Mouse (Mus musculus): Measurements from ENCODE around the gene Gm42906. TPM values are rescaled to one million over a fixed set of nuclear protein-coding genes. Genes with fewer than 3 reads are reported as not detected.

The Gm42906 gene
- total and polyA plus RNA-seq, 3 experiments = not detected

DNA sequence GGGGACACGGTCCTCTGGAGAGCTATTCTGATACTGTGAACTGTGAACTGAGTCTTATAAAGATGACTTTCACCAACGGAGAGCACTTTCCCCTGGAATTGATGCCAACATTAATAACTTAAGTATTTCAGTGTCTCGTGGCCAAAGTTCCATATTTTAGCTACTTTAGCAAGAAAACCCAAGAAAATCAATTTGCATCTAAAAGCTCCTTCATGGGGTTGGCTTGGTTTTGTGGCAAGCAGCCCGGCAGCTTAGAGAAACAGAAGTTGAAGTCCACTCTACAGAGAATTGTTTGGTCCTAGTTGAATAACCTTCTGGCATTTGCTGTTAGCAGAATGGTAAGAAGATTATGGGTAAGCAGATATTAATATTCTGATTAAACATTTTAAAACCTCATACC is 196.6 kb downstream of the Gm42906 start:
- Histone ChIP-seq H3K9ac (ENCODE audit: control insufficient read depth, low read depth, low read length, poor library complexity, severe bottlenecking) (no peak overlapping the region), H3K27ac (ENCODE audit: control insufficient read depth, low read depth, low read length) (no peak overlapping the region), H3K9me3 (replicated peaks; ENCODE audit: insufficient read depth, low read length) (no peaks in the 10 kb centered on the region), H3K4me3 (ENCODE audit: control insufficient read depth in 1 of 2, insufficient read depth in 1 of 2, low read depth in 2 of 2, low read length in 2 of 2) (no peak overlapping the region), H3K36me3 (ENCODE audit: control insufficient read depth in 1 of 2, insufficient read depth in 2 of 2, low read length in 2 of 2) (no peaks in the 10 kb centered on the region), H3K4me1 (ENCODE audit: control insufficient read depth in 1 of 2, insufficient read depth in 2 of 2, low read length in 2 of 2) (no peaks in the 10 kb centered on the region), H3K79me2 (ENCODE audit: control insufficient read depth, insufficient read depth, low read length, poor library complexity) (no peaks in the 10 kb centered on the region), H3K27me3 (ENCODE audit: control insufficient read depth in 1 of 2, insufficient read depth in 2 of 2, low read length in 2 of 2) (no peaks in the 10 kb centered on the region)
- no peak for DNase-seq (ENCODE audit: low read depth, low spot score)
- no peak for TF ChIP-seq USF1 (IDR thresholded peaks at IDR 0.05; ENCODE audit: low read depth, low read length)
- no peak for TF ChIP-seq UBTF (IDR thresholded peaks at IDR 0.05; ENCODE audit: borderline replicate concordance, insufficient read depth, low read depth, low read length)
- TF ChIP-seq BHLHE40 (IDR thresholded peaks at IDR 0.05; ENCODE audit: borderline replicate concordance, low read depth, low read length) = no peak
- TF ChIP-seq MXI1 (IDR thresholded peaks at IDR 0.05; ENCODE audit: low read depth, low read length) = no peak
- TF ChIP-seq RAD21 (IDR thresholded peaks at IDR 0.05; ENCODE audit: low read depth, low read length) = no peak
- TF ChIP-seq MAZ (IDR thresholded peaks at IDR 0.05; ENCODE audit: low read depth, low read length) = no peak
- no peak for TF ChIP-seq MYC (IDR thresholded peaks at IDR 0.05; ENCODE audit: low read depth, low read length)
- TF ChIP-seq ZC3H11A (IDR thresholded peaks at IDR 0.05; ENCODE audit: low read depth, low read length) = no peak
- TF ChIP-seq CHD2 (IDR thresholded peaks at IDR 0.05; ENCODE audit: low read length) = no peak
- no peak for TF ChIP-seq CHD1 (IDR thresholded peaks at IDR 0.05; ENCODE audit: low read depth, low read length)
- no peak for TF ChIP-seq RCOR1 (IDR thresholded peaks at IDR 0.05; ENCODE audit: low read depth, low read length)
- TF ChIP-seq MEF2A (IDR thresholded peaks at IDR 0.05; ENCODE audit: extremely low read depth, insufficient replicate concordance, low read depth, low read length, poor library complexity, severe bottlenecking) = no peak

GRCm38 (mm10) chr5:151230427-151230826 is 197.5 kb downstream of the Gm42906 start:
- Histone ChIP-seq H3K9ac (ENCODE audit: control insufficient read depth, low read depth, low read length, poor library complexity, severe bottlenecking) (no peak overlapping the region), H3K27ac (ENCODE audit: control insufficient read depth, low read depth, low read length) (no peak overlapping the region), H3K27me3 (ENCODE audit: control insufficient read depth in 1 of 2, insufficient read depth in 2 of 2, low read length in 2 of 2) (no peaks in the 10 kb centered on the region), H3K36me3 (ENCODE audit: control insufficient read depth in 1 of 2, insufficient read depth in 2 of 2, low read length in 2 of 2) (no peaks in the 10 kb centered on the region), H3K4me3 (ENCODE audit: control insufficient read depth in 1 of 2, insufficient read depth in 1 of 2, low read depth in 2 of 2, low read length in 2 of 2) (no peak overlapping the region), H3K79me2 (ENCODE audit: control insufficient read depth, insufficient read depth, low read length, poor library complexity) (no peaks in the 10 kb centered on the region), H3K9me3 (replicated peaks; ENCODE audit: insufficient read depth, low read length) (no peaks in the 10 kb centered on the region), H3K4me1 (ENCODE audit: control insufficient read depth in 1 of 2, insufficient read depth in 2 of 2, low read length in 2 of 2) (no peaks in the 10 kb centered on the region)
- no peak for TF ChIP-seq USF1 (IDR thresholded peaks at IDR 0.05; ENCODE audit: low read depth, low read length)
- no peak for TF ChIP-seq USF2 (IDR thresholded peaks at IDR 0.05; ENCODE audit: borderline replicate concordance in 1 of 2, insufficient read depth in 1 of 2, low read depth in 1 of 2, low read length in 2 of 2)
- TF ChIP-seq BHLHE40 (IDR thresholded peaks at IDR 0.05; ENCODE audit: borderline replicate concordance, low read depth, low read length) = no peak
- no peak for TF ChIP-seq TCF12 (IDR thresholded peaks at IDR 0.05; ENCODE audit: low read depth, low read length)
- no peak for TF ChIP-seq RCOR1 (IDR thresholded peaks at IDR 0.05; ENCODE audit: low read depth, low read length)
- no peak for TF ChIP-seq GATA1 (IDR thresholded peaks at IDR 0.05; ENCODE audit: low read depth, low read length)
- TF ChIP-seq ZMIZ1 (IDR thresholded peaks at IDR 0.05; ENCODE audit: low read depth, low read length) = no peak
- no peak for TF ChIP-seq UBTF (IDR thresholded peaks at IDR 0.05; ENCODE audit: borderline replicate concordance, insufficient read depth, low read depth, low read length)
- TF ChIP-seq E2F4 (IDR thresholded peaks at IDR 0.05; ENCODE audit: borderline replicate concordance, low read depth, low read length) = no peak
- no peak for TF ChIP-seq ZNF384 (IDR thresholded peaks at IDR 0.05; ENCODE audit: low read depth, low read length)
- no peak for TF ChIP-seq SMC3 (IDR thresholded peaks at IDR 0.05; ENCODE audit: low read depth, low read length)
- TF ChIP-seq POLR2AphosphoS2 (IDR thresholded peaks at IDR 0.05; ENCODE audit: low read length) = no peak
- no peak for TF ChIP-seq MYC (IDR thresholded peaks at IDR 0.05; ENCODE audit: low read depth, low read length)
- no peak for TF ChIP-seq MAZ (IDR thresholded peaks at IDR 0.05; ENCODE audit: low read depth, low read length)
- no peak for TF ChIP-seq MAFK (IDR thresholded peaks at IDR 0.05; ENCODE audit: borderline replicate concordance, low read depth, low read length)
- no peak for TF ChIP-seq CTCF (IDR thresholded peaks at IDR 0.05 in 2 of 3, conservative IDR thresholded peaks at IDR 0.05 in 1 of 3; ENCODE audit: control insufficient read depth in 1 of 3, insufficient read depth in 1 of 3, low read depth in 2 of 3, low read length in 3 of 3, poor library complexity in 1 of 3, severe bottlenecking in 1 of 3)
- no peak for TF ChIP-seq JUND (IDR thresholded peaks at IDR 0.05; ENCODE audit: low read depth, low read length)
- TF ChIP-seq POLR2AphosphoS5 (IDR thresholded peaks at IDR 0.05; ENCODE audit: borderline replicate concordance, low read depth, low read length) = no peak
- DNase-seq (ENCODE audit: low read depth, low spot score) = no peak

All from MEL (cell line).